ENCODE assay signal across 8 mouse cellular contexts in genomic region chr11:87578249-87578962, GRCm38 (mm10). TPM values are rescaled to one million over a fixed set of nuclear protein-coding genes. Genes with fewer than 3 reads are reported as not detected.
DNase-seq lines count a peak whose midpoint lies in the region; ATAC-seq and TF ChIP-seq lines count a peak whose summit lies in the region.

No protein-coding gene starts in this region.

- peak; percentile 62 for DNase-seq in G1E (ENCODE audit: low spot score)
- peak; percentile 89 to 91 for DNase-seq in cerebellum, adult 2 months
- DNase-seq in heart, postnatal 25 days (ENCODE audit: low spot score) = peak; percentile 48
- DNase-seq in layer of hippocampus, adult 18-20 months (ENCODE audit: low spot score in 2 of 2) = peak; percentile 52 to 69
- DNase-seq in thymus, adult 2 months = peak; percentile 66

- ATAC-seq in G1E (ENCODE audit: extremely low read depth, insufficient number of reproducible peaks, low FRiP score, poor library complexity, severe bottlenecking) = peak; percentile 60
- ATAC-seq in forebrain, embryonic 15.5 days (replicated peaks) = peak; percentile 76
- ATAC-seq in lung, embryonic 15.5 days (ENCODE audit: borderline replicate concordance, extremely low read depth, low FRiP score, low TSS enrichment) = peak; percentile 69

- H3K9me3 ChIP-seq in G1E (replicated peaks) = no peaks in the 10 kb centered on the region
- no peaks in the 10 kb centered on the region for H3K9me3 ChIP-seq in forebrain, embryonic 15.5 days
- no peaks in the 10 kb centered on the region for H3K9me3 ChIP-seq in lung, embryonic 15.5 days

- H3K9ac ChIP-seq in forebrain, embryonic 15.5 days (replicated peaks) = peak overlapping the region; percentile 65
- peak overlapping the region; percentile 48 for H3K9ac ChIP-seq in lung, embryonic 15.5 days

- H3K4me1 ChIP-seq in G1E (ENCODE audit: insufficient read depth, low read depth, low read length) = peaks cover 45% of the 10 kb centered on the region
- peaks cover 41% of the 10 kb centered on the region for H3K4me1 ChIP-seq in cerebellum, adult 2 months (ENCODE audit: control insufficient read depth, insufficient read depth, low read length)
- H3K4me1 ChIP-seq in forebrain, embryonic 15.5 days = peaks cover 15% of the 10 kb centered on the region
- peaks cover 42% of the 10 kb centered on the region for H3K4me1 ChIP-seq in lung, embryonic 15.5 days
- peaks cover 54% of the 10 kb centered on the region for H3K4me1 ChIP-seq in olfactory bulb, adult 2 months (ENCODE audit: control insufficient read depth, insufficient read depth, low read length)
- peaks cover 12% of the 10 kb centered on the region for H3K4me1 ChIP-seq in thymus, adult 2 months (replicated peaks; ENCODE audit: control insufficient read depth, insufficient read depth, low read length)

- peak overlapping the region; percentile 98 for H3K4me2 ChIP-seq in forebrain, embryonic 15.5 days (replicated peaks)
- peak overlapping the region; percentile 82 for H3K4me2 ChIP-seq in lung, embryonic 15.5 days

- TF ChIP-seq POLR2A in cerebellum, adult 2 months (IDR thresholded peaks at IDR 0.05; ENCODE audit: borderline replicate concordance, insufficient read depth, low read length) = peak; percentile 57
- TF ChIP-seq POLR2A in olfactory bulb, adult 2 months (IDR thresholded peaks at IDR 0.05; ENCODE audit: insufficient read depth, low read depth, low read length) = peak; percentile 69; the same call in 1 of the 2 replicates
- no peak for TF ChIP-seq POLR2A in thymus, adult 2 months (IDR thresholded peaks at IDR 0.05; ENCODE audit: control insufficient read depth, extremely low read depth, insufficient read depth, low read length, poor library complexity)

- under 1% methylated on average over 40 of the region's 40 CpGs for WGBS in cerebellum, adult 2 months
- under 1% methylated on average over 40 of the region's 40 CpGs for WGBS in forebrain, embryonic 15.5 days
- WGBS in lung, embryonic 15.5 days = under 1% methylated on average over 40 of the region's 40 CpGs
- under 1% methylated on average over 40 of the region's 40 CpGs for WGBS in olfactory bulb, adult 2 months
- WGBS in thymus, adult 2 months = 1% methylated on average over 40 of the region's 40 CpGs

- H3K4me3 ChIP-seq in G1E (ENCODE audit: low read depth, low read length) = peak overlapping the region; percentile 73
- H3K4me3 ChIP-seq in cerebellum, adult 2 months (replicated peaks; ENCODE audit: insufficient read depth, low read depth, low read length) = peak overlapping the region; percentile 95
- peak overlapping the region; percentile 66 for H3K4me3 ChIP-seq in forebrain, embryonic 15.5 days
- peak overlapping the region; percentile 56 for H3K4me3 ChIP-seq in lung, embryonic 15.5 days
- peak overlapping the region; percentile 89 for H3K4me3 ChIP-seq in olfactory bulb, adult 2 months (ENCODE audit: insufficient read depth, low read depth, low read length)
- peak overlapping the region; percentile 69 for H3K4me3 ChIP-seq in thymus, adult 2 months (ENCODE audit: control insufficient read depth, insufficient read depth, low read length)

- intact Hi-C loops in heart, postnatal 25 days (cut with DNase I) = loop anchor here (5.0 kb wide), 1 partner anchor 51 kb away; no protein-coding TSS in a partner anchor

- peaks cover 50% of the 10 kb centered on the region for H3K27me3 ChIP-seq in G1E (ENCODE audit: insufficient read depth, low read length)
- no peaks in the 10 kb centered on the region for H3K27me3 ChIP-seq in cerebellum, adult 2 months (ENCODE audit: control insufficient read depth, insufficient read depth, low read length)
- no peaks in the 10 kb centered on the region for H3K27me3 ChIP-seq in forebrain, embryonic 15.5 days
- no peaks in the 10 kb centered on the region for H3K27me3 ChIP-seq in lung, embryonic 15.5 days
- no peaks in the 10 kb centered on the region for H3K27me3 ChIP-seq in thymus, adult 2 months (ENCODE audit: control insufficient read depth, insufficient read depth, low read length)

- peak overlapping the region; percentile 99 for H3K27ac ChIP-seq in cerebellum, adult 2 months (ENCODE audit: insufficient read depth, low read length)
- H3K27ac ChIP-seq in forebrain, embryonic 15.5 days (replicated peaks) = peak overlapping the region; percentile 15; the same call in 1 of the 2 replicates
- peak overlapping the region; percentile 84 for H3K27ac ChIP-seq in lung, embryonic 15.5 days
- peak overlapping the region; percentile 92 for H3K27ac ChIP-seq in olfactory bulb, adult 2 months (ENCODE audit: insufficient read depth, low read depth, low read length)
- no peak overlapping the region for H3K27ac ChIP-seq in thymus, adult 2 months (ENCODE audit: control insufficient read depth, insufficient read depth, low read length)

- no peak for TF ChIP-seq CTCF in G1E (IDR thresholded peaks at IDR 0.05; ENCODE audit: low read depth, low read length)
- TF ChIP-seq CTCF in cerebellum, adult 2 months (IDR thresholded peaks at IDR 0.05; ENCODE audit: borderline replicate concordance, insufficient read depth, low read depth, low read length) = no peak
- TF ChIP-seq CTCF in olfactory bulb, adult 2 months (IDR thresholded peaks at IDR 0.05; ENCODE audit: insufficient read depth, low read depth, low read length) = no peak
- 0 out of 2 replicates have a peak, but pooled peaks have one; percentile 29 for TF ChIP-seq CTCF in thymus, adult 2 months (IDR thresholded peaks at IDR 0.05; ENCODE audit: borderline replicate concordance, control insufficient read depth, extremely low read depth, insufficient read depth, low read length, poor library complexity)

- H3K36me3 ChIP-seq in G1E (replicated peaks) = no peaks in the 10 kb centered on the region
- H3K36me3 ChIP-seq in forebrain, embryonic 15.5 days = no peaks in the 10 kb centered on the region
- H3K36me3 ChIP-seq in lung, embryonic 15.5 days = no peaks in the 10 kb centered on the region
- no peaks in the 10 kb centered on the region for H3K36me3 ChIP-seq in thymus, adult 2 months (ENCODE audit: control insufficient read depth, insufficient read depth, low read length)

RNA-seq across cellular contexts. Expression of gene Sept4, which starts 9.7 kb away (rescaled TPM):
- total RNA-seq in G1E (2014; fragmentation: Nextera tagmentation) = 3.1 TPM in 1 of 2 replicates, not detected in the other
- total RNA-seq in G1E (2017) = 1.2 and 2.6 TPM in 2 replicates
- polyA plus RNA-seq in G1E (2012) = 0.61 and 0.91 TPM in 2 replicates
- 962 and 1,033 TPM in 2 replicates for polyA plus RNA-seq in cerebellum, adult 2 months (2012; rRNA removed)
- polyA plus RNA-seq in forebrain, embryonic 15.5 days (2015; fragmentation: Nextera tagmentation; extraction: Ambion mirVana) = 18.0 and 22.2 TPM in 2 replicates
- total RNA-seq in heart, postnatal 25 days (2021) = 10 to 100 TPM; 43.4 to 43.7 TPM
- 100 to 1,000 TPM; 172 to 222 TPM for total RNA-seq in layer of hippocampus, adult 18-20 months (2021)
- 76.8 and 85.6 TPM in 2 replicates for polyA plus RNA-seq in lung, embryonic 15.5 days (2015; fragmentation: Nextera tagmentation; extraction: Ambion mirVana)
- not detected in 2 replicates for polyA plus RNA-seq in olfactory bulb, adult 2 months (2012; ENCODE audit: insufficient read depth, insufficient read length, low replicate concordance, missing spikeins)
- 12.6 and 13.2 TPM in 2 replicates for polyA plus RNA-seq in thymus, adult 2 months (2012; rRNA removed)

RNA-seq across cellular contexts. Expression of gene Gm11492, which starts 12.0 kb away (rescaled TPM):
- not detected in 2 replicates for total RNA-seq in G1E (2014; fragmentation: Nextera tagmentation)
- 0.05 TPM in 1 of 2 replicates, not detected in the other for total RNA-seq in G1E (2017)
- not detected in 2 replicates for polyA plus RNA-seq in G1E (2012)
- not detected in 2 replicates for polyA plus RNA-seq in cerebellum, adult 2 months (2012; rRNA removed)
- polyA plus RNA-seq in forebrain, embryonic 15.5 days (2015; fragmentation: Nextera tagmentation; extraction: Ambion mirVana) = not detected in 2 replicates
- not detected for total RNA-seq in heart, postnatal 25 days (2021)
- total RNA-seq in layer of hippocampus, adult 18-20 months (2021) = not detected
- polyA plus RNA-seq in lung, embryonic 15.5 days (2015; fragmentation: Nextera tagmentation; extraction: Ambion mirVana) = not detected in 2 replicates
- polyA plus RNA-seq in olfactory bulb, adult 2 months (2012; ENCODE audit: insufficient read depth, insufficient read length, low replicate concordance, missing spikeins) = not detected in 2 replicates
- polyA plus RNA-seq in thymus, adult 2 months (2012; rRNA removed) = 0.06 TPM in 1 of 2 replicates, not detected in the other

RNA-seq across cellular contexts. Expression of gene Mtmr4, which starts 13.6 kb away (rescaled TPM):
- total RNA-seq in G1E (2014; fragmentation: Nextera tagmentation) = 14.3 and 15.2 TPM in 2 replicates
- total RNA-seq in G1E (2017) = 18.2 and 20.2 TPM in 2 replicates
- 5.5 and 7.3 TPM in 2 replicates for polyA plus RNA-seq in G1E (2012)
- polyA plus RNA-seq in cerebellum, adult 2 months (2012; rRNA removed) = 66.9 and 67.8 TPM in 2 replicates
- 62.4 and 62.7 TPM in 2 replicates for polyA plus RNA-seq in forebrain, embryonic 15.5 days (2015; fragmentation: Nextera tagmentation; extraction: Ambion mirVana)
- 10 to 100 TPM; 26.3 to 26.4 TPM for total RNA-seq in heart, postnatal 25 days (2021)
- total RNA-seq in layer of hippocampus, adult 18-20 months (2021) = 10 to 100 TPM; 91.7 to 96.4 TPM
- 34.8 and 34.9 TPM in 2 replicates for polyA plus RNA-seq in lung, embryonic 15.5 days (2015; fragmentation: Nextera tagmentation; extraction: Ambion mirVana)
- polyA plus RNA-seq in olfactory bulb, adult 2 months (2012; ENCODE audit: insufficient read depth, insufficient read length, low replicate concordance, missing spikeins) = not detected in 2 replicates
- polyA plus RNA-seq in thymus, adult 2 months (2012; rRNA removed) = 47.0 and 51.1 TPM in 2 replicates

RNA-seq across cellular contexts. Expression of gene Hsf5, which starts 38.6 kb away (rescaled TPM):
- 0.45 TPM in 1 of 2 replicates, not detected in the other for total RNA-seq in G1E (2014; fragmentation: Nextera tagmentation)
- 0.05 and 0.06 TPM in 2 replicates for total RNA-seq in G1E (2017)
- polyA plus RNA-seq in G1E (2012) = not detected in 2 replicates
- 0.36 and 0.43 TPM in 2 replicates for polyA plus RNA-seq in cerebellum, adult 2 months (2012; rRNA removed)
- polyA plus RNA-seq in forebrain, embryonic 15.5 days (2015; fragmentation: Nextera tagmentation; extraction: Ambion mirVana) = 0.48 and 0.55 TPM in 2 replicates
- not detected for total RNA-seq in heart, postnatal 25 days (2021)
- total RNA-seq in layer of hippocampus, adult 18-20 months (2021) = under 1 TPM; 0.47 to 0.66 TPM
- polyA plus RNA-seq in lung, embryonic 15.5 days (2015; fragmentation: Nextera tagmentation; extraction: Ambion mirVana) = 0.15 and 0.21 TPM in 2 replicates
- polyA plus RNA-seq in olfactory bulb, adult 2 months (2012; ENCODE audit: insufficient read depth, insufficient read length, low replicate concordance, missing spikeins) = not detected in 2 replicates
- polyA plus RNA-seq in thymus, adult 2 months (2012; rRNA removed) = 0.04 and 0.05 TPM in 2 replicates

Comparison
In these comparisons a context has a peak if more than half of its experiments do, and no peak if none do; other contexts are left out.
1. RNA of gene Sept4, which starts 9.7 kb away (polyA plus RNA-seq): 962 to 1,033 TPM in cerebellum, adult 2 months; 76.8 to 85.6 TPM in lung, embryonic 15.5 days, 18.0 to 22.2 TPM in forebrain, embryonic 15.5 days, 12.6 to 13.2 TPM in thymus, adult 2 months, 0.61 to 0.91 TPM in G1E and not detected in olfactory bulb, adult 2 months; every median in the first group is over 10 times any median in the second.
2. Peak in every context shown above with its lines, with median percentiles within 50 percentile points of each other: ATAC-seq, DNase-seq and H3K4me3 ChIP-seq.